Mouse (Mus musculus) hindbrain, embryonic 12.5 days (tissue): ENCODE measurements around the gene Cat. TPM values are rescaled to one million over a fixed set of nuclear protein-coding genes. Genes with fewer than 3 reads are reported as not detected.

Experiments used
- ATAC-seq: fragments of 200-750 bp; cut with Nextera tagmentation; 2 replicates; pipeline ENCODE4 v1.8.0; 2017; ENCODE audit warnings: moderate TSS enrichment; ENCODE audit not compliant: low FRiP score
- H3K27ac ChIP-seq: fragments of 300-500 bp; sonication (generic); 2 replicates; pipeline ENCODE4 v1.5.1; 2016; ENCODE audit warnings: mild to moderate bottlenecking
- H3K27me3 ChIP-seq: fragments of 300-500 bp; sonication (generic); 2 replicates; pipeline ENCODE4 v1.6.1; 2016; ENCODE audit warnings: mild to moderate bottlenecking
- H3K36me3 ChIP-seq: fragments of 300-500 bp; sonication (generic); 2 replicates; pipeline ENCODE4 v1.6.1; 2016; ENCODE audit warnings: mild to moderate bottlenecking
- H3K4me1 ChIP-seq: fragments of 300-500 bp; sonication (generic); 2 replicates; pipeline ENCODE4 v1.6.1; 2016
- H3K4me2 ChIP-seq: fragments of 300-500 bp; sonication (generic); replicated peaks from 2 replicates; pipeline ENCODE4 v1.6.1; 2016; ENCODE audit warnings: mild to moderate bottlenecking
- H3K4me3 ChIP-seq: fragments of 300-500 bp; sonication (generic); 2 replicates; pipeline ENCODE4 v1.5.1; 2016; ENCODE audit warnings: mild to moderate bottlenecking
- H3K9ac ChIP-seq: fragments of 300-500 bp; sonication (generic); 2 replicates; pipeline ENCODE4 v1.6.1; 2016; ENCODE audit warnings: mild to moderate bottlenecking, moderate library complexity
- H3K9me3 ChIP-seq: fragments of 300-500 bp; sonication (generic); replicated peaks from 2 replicates; pipeline ENCODE4 v1.6.1; 2016; ENCODE audit warnings: mild to moderate bottlenecking
- WGBS: fragments of 180-500 bp; shearing (Covaris S2); methylation state at CpG from one replicate; pipeline ENCODE4 v1.1.7; 2016; 5-methylcytosine and 5-hydroxymethylcytosine counted together
- polyA plus RNA-seq: library from polyadenylated mRNA; unstranded; fragments of >200 nt; fragmentation: Nextera tagmentation; extraction: Ambion mirVana; gene quantifications from 2 replicates; pipeline ENCODE4 v1.2.1, GENCODE M21; 2016

Gene Cat
- polyA plus RNA-seq, 1 experiment from 2014 or later: 91.6 TPM

- Histone ChIP-seq H3K4me1 (no peaks in the 10 kb centered on the region), H3K4me2 (no peak overlapping the region), H3K9ac (no peak overlapping the region), H3K27me3 (no peaks in the 10 kb centered on the region), H3K9me3 (no peaks in the 10 kb centered on the region), H3K4me3 (no peak overlapping the region), H3K36me3 (peaks cover 19% of the 10 kb centered on the region), H3K27ac (no peak overlapping the region)
- 91% methylated on average over 8 of the region's 8 CpGs for WGBS
- no peak for ATAC-seq
Observed at GRCm38 (mm10) chr2:103450267-103450666, 34.7 kb downstream of the Cat start.

GRCm38 (mm10) chr2:103449813-103450212 is 35.1 kb downstream of the Cat start:
- Histone ChIP-seq H3K4me2 (no peak overlapping the region), H3K36me3 (peaks cover 14% of the 10 kb centered on the region), H3K9me3 (no peaks in the 10 kb centered on the region), H3K9ac (no peak overlapping the region), H3K27me3 (no peaks in the 10 kb centered on the region), H3K4me1 (no peaks in the 10 kb centered on the region), H3K4me3 (no peak overlapping the region), H3K27ac (no peak overlapping the region)
- no peak for ATAC-seq
- WGBS: 89% methylated on average over 7 of the region's 7 CpGs

- no peak for ATAC-seq
- 60% methylated on average over 14 of the region's 14 CpGs for WGBS
- Histone ChIP-seq H3K27me3 (no peaks in the 10 kb centered on the region), H3K4me1 (no peaks in the 10 kb centered on the region), H3K9ac (no peak overlapping the region), H3K36me3 (peaks cover 7% of the 10 kb centered on the region), H3K4me2 (no peak overlapping the region), H3K27ac (no peak overlapping the region), H3K9me3 (no peaks in the 10 kb centered on the region), H3K4me3 (no peak overlapping the region)
Observed at GRCm38 (mm10) chr2:103448947-103449560, 35.9 kb downstream of the Cat start.

DNA sequence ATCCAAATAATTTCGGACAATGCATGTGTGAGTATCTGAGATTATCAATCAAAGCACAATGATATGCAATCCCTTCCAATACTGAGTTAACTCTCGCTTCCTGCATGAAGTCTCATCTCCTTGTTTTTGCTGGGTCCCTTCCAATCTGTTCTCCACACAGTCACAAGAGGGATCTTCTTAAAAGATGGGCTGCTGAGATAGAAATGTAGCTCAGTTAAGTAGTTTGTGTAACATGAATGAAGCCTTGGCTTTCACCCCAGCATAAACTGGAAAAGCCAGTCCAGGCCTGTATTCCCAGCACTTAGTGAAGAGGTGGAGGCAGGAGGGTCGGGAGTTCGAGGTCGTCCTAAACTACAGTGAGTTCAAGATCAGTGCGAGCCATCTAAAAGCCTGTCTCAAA is 38.6 kb downstream of the Cat start:
- Histone ChIP-seq H3K27me3 (no peaks in the 10 kb centered on the region), H3K27ac (no peak overlapping the region), H3K36me3 (no peaks in the 10 kb centered on the region), H3K4me3 (no peak overlapping the region), H3K9ac (no peak overlapping the region), H3K4me2 (no peak overlapping the region), H3K4me1 (no peaks in the 10 kb centered on the region), H3K9me3 (no peaks in the 10 kb centered on the region)
- no peak for ATAC-seq
- 92% methylated on average over 6 of the region's 6 CpGs for WGBS

GRCm38 (mm10) chr2:103445776-103446175 is 39.2 kb downstream of the Cat start:
- Histone ChIP-seq H3K27me3 (no peaks in the 10 kb centered on the region), H3K4me3 (no peak overlapping the region), H3K4me2 (no peak overlapping the region), H3K9me3 (no peaks in the 10 kb centered on the region), H3K9ac (no peak overlapping the region), H3K36me3 (no peaks in the 10 kb centered on the region), H3K27ac (no peak overlapping the region), H3K4me1 (no peaks in the 10 kb centered on the region)
- ATAC-seq: no peak
- 67% methylated on average over 6 of the region's 6 CpGs for WGBS

- peak overlapping the region; percentile 45; the same call in 1 of the 2 replicates for H3K9ac ChIP-seq
- H3K27ac ChIP-seq: no peak overlapping the region
- 4% methylated on average over 12 of the region's 12 CpGs for WGBS
Observed at GRCm38 (mm10) chr2:103439710-103440109, 45.2 kb downstream of the Cat start.

GRCm38 (mm10) chr2:103439071-103439622 is 45.8 kb downstream of the Cat start:
- Histone ChIP-seq H3K36me3 (no peaks in the 10 kb centered on the region), H3K9ac (no peak overlapping the region), H3K4me2 (no peak overlapping the region), H3K9me3 (no peaks in the 10 kb centered on the region), H3K4me1 (peaks cover 2% of the 10 kb centered on the region; the same call in 1 of the 2 replicates), H3K27ac (no peak overlapping the region), H3K27me3 (no peaks in the 10 kb centered on the region; the same call in 1 of the 2 replicates), H3K4me3 (no peak overlapping the region)
- 89% methylated on average over 11 of the region's 11 CpGs for WGBS
- no peak for ATAC-seq

More at GRCm38 (mm10) chr2:103439710-103440109, 45.2 kb downstream of the Cat start:
- peak; percentile 54; the same call in 1 of the 2 replicates for ATAC-seq
- H3K27me3 ChIP-seq: no peaks in the 10 kb centered on the region; the same call in 1 of the 2 replicates
- H3K36me3 ChIP-seq: no peaks in the 10 kb centered on the region
- H3K4me2 ChIP-seq: peak overlapping the region; percentile 52
- no peaks in the 10 kb centered on the region for H3K9me3 ChIP-seq
- H3K4me3 ChIP-seq: peak overlapping the region; percentile 24
- peaks cover 2% of the 10 kb centered on the region; the same call in 1 of the 2 replicates for H3K4me1 ChIP-seq

- H3K9ac ChIP-seq: no peak overlapping the region
- ATAC-seq: no peak
- no peaks in the 10 kb centered on the region for H3K9me3 ChIP-seq
- WGBS: 66% methylated on average over 5 of the region's 5 CpGs
- peaks cover 2% of the 10 kb centered on the region; the same call in 1 of the 2 replicates for H3K4me1 ChIP-seq
- no peaks in the 10 kb centered on the region for H3K36me3 ChIP-seq
- no peak overlapping the region for H3K4me2 ChIP-seq
- no peak overlapping the region for H3K4me3 ChIP-seq
- no peaks in the 10 kb centered on the region; the same call in 1 of the 2 replicates for H3K27me3 ChIP-seq
- H3K27ac ChIP-seq: no peak overlapping the region
Observed at GRCm38 (mm10) chr2:103436534-103436933, 48.4 kb downstream of the Cat start.

DNA sequence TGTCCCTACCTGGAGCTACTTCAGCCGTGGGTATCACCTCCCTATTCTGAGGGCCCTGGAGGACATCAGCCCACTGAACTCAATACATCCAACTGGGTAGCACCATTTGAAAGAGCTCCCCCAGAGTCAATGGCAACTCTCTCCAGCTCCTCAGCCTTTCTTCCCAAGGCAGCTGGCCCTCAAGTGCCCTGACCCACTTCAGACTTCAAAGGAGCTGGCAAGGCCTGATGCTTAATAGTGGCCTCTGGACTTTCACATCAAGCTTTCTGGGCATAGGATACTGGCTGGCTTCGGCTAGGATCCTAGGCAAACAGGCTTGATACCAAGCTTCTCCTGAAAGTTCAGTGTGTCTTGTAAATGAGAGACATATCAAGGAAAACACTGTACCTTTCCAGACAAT is 49.9 kb downstream of the Cat start:
- Histone ChIP-seq H3K27ac (no peak overlapping the region), H3K4me2 (no peak overlapping the region), H3K9me3 (no peaks in the 10 kb centered on the region), H3K27me3 (no peaks in the 10 kb centered on the region), H3K9ac (no peak overlapping the region), H3K4me3 (no peak overlapping the region), H3K36me3 (no peaks in the 10 kb centered on the region), H3K4me1 (peaks cover 2% of the 10 kb centered on the region; the same call in 1 of the 2 replicates)
- ATAC-seq: no peak
- WGBS: 87% methylated on average over 2 of the region's 2 CpGs

GRCm38 (mm10) chr2:103432695-103433275 is 52.2 kb downstream of the Cat start:
- H3K36me3 ChIP-seq: no peaks in the 10 kb centered on the region
- H3K4me1 ChIP-seq: peaks cover 2% of the 10 kb centered on the region; the same call in 1 of the 2 replicates
- no peak overlapping the region for H3K9ac ChIP-seq
- no peak for ATAC-seq
- no peak overlapping the region for H3K4me2 ChIP-seq
- WGBS: 77% methylated on average over 8 of the region's 8 CpGs
- no peak overlapping the region for H3K4me3 ChIP-seq
- no peak overlapping the region for H3K27ac ChIP-seq
- H3K27me3 ChIP-seq: no peaks in the 10 kb centered on the region
- no peaks in the 10 kb centered on the region for H3K9me3 ChIP-seq

- 56% methylated on average over 1 of the region's 1 CpGs for WGBS
- H3K4me1 ChIP-seq: no peaks in the 10 kb centered on the region
- H3K4me2 ChIP-seq: no peak overlapping the region
- no peaks in the 10 kb centered on the region for H3K36me3 ChIP-seq
- H3K27ac ChIP-seq: no peak overlapping the region
- no peaks in the 10 kb centered on the region for H3K9me3 ChIP-seq
- no peak overlapping the region for H3K9ac ChIP-seq
- no peak overlapping the region for H3K4me3 ChIP-seq
- no peaks in the 10 kb centered on the region for H3K27me3 ChIP-seq
- no peak for ATAC-seq
Observed at GRCm38 (mm10) chr2:103430712-103431111, 54.2 kb downstream of the Cat start.

DNA sequence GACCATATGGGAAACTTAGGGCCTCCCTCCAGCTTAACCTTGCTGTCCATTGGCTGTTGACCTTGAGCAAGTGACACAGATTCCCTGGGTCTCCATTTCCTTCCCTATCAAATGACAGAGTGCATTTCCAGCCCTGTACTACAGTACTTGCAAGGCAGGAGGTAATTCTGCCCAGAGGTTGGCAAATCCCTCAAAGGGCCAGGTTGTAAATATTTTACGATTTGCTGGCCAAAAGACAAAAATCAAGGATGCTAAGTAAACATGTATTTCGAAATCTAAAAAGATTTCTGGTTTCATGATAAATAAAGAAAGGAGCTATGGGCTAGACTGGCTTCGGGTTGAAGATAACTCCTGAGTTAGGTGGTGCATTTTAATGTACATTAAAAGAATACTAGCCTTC is 56.6 kb downstream of the Cat start:
- no peaks in the 10 kb centered on the region for H3K27me3 ChIP-seq
- no peak overlapping the region for H3K4me2 ChIP-seq
- H3K9ac ChIP-seq: no peak overlapping the region
- no peak for ATAC-seq
- no peak overlapping the region for H3K4me3 ChIP-seq
- H3K4me1 ChIP-seq: peaks cover 5% of the 10 kb centered on the region; the same call in 1 of the 2 replicates
- WGBS: 85% methylated on average over 3 of the region's 3 CpGs
- no peaks in the 10 kb centered on the region for H3K36me3 ChIP-seq
- no peak overlapping the region for H3K27ac ChIP-seq
- H3K9me3 ChIP-seq: no peaks in the 10 kb centered on the region
